Mouse (Mus musculus) heart, postnatal 0 days (tissue): ENCODE measurements at regions not wholly inside any gene's neighbourhood (a gene's known extent, or its start where the extent isn't known, plus 50 kb on each side); places are given as distances from the start of the nearest gene placed in this dataset.
A peak's percentile ranks its signal among the peaks of the same experiment; 100 is the strongest.

Experiments
- ATAC-seq: fragments of 200-750 bp; cut with Nextera tagmentation; 2 replicates; pipeline ENCODE4 v1.8.0; 2017; ENCODE audit warnings: low read depth, moderate number of reproducible peaks, moderate library complexity; ENCODE audit not compliant: insufficient read depth
- DNase-seq: peaks from one replicate; pipeline ENCODE4 v3.0.0-alpha.2; 2016; ENCODE audit warnings: low spot score
- H3K27ac ChIP-seq: fragments of 300-500 bp; sonication (generic); 2 replicates; pipeline ENCODE4 v1.5.1; 2014; ENCODE audit warnings: low read depth, mild to moderate bottlenecking
- H3K27me3 ChIP-seq: fragments of 300-500 bp; sonication (generic); 2 replicates; pipeline ENCODE4 v1.6.1; 2014; ENCODE audit warnings: low read length, mixed read lengths; ENCODE audit not compliant: control insufficient read depth, insufficient read depth
- H3K36me3 ChIP-seq: fragments of 300-500 bp; sonication (generic); replicated peaks from 2 replicates; pipeline ENCODE4 v1.6.1; 2014; ENCODE audit warnings: low read length, mixed read lengths; ENCODE audit not compliant: control insufficient read depth, insufficient read depth
- H3K4me1 ChIP-seq: fragments of 300-500 bp; sonication (generic); 2 replicates; pipeline ENCODE4 v1.6.1; 2014; ENCODE audit warnings: antibody characterized with exemption; ENCODE audit not compliant: control insufficient read depth, insufficient read depth
- H3K4me2 ChIP-seq: fragments of 300-500 bp; sonication (generic); 2 replicates; pipeline ENCODE4 v1.6.1; 2014; ENCODE audit warnings: low read depth, mild to moderate bottlenecking, low read length, moderate library complexity
- H3K4me3 ChIP-seq: fragments of 300-500 bp; sonication (generic); 2 replicates; pipeline ENCODE4 v1.5.1; 2014; ENCODE audit warnings: low read depth, low read length
- H3K9ac ChIP-seq: fragments of 300-500 bp; sonication (generic); replicated peaks from 2 replicates; pipeline ENCODE4 v1.6.1; 2014; ENCODE audit warnings: low read depth, low read length, mixed read lengths
- H3K9me3 ChIP-seq: fragments of 300-500 bp; sonication (generic); replicated peaks from 2 replicates; pipeline ENCODE4 v1.6.1; 2016; ENCODE audit warnings: low read length; ENCODE audit not compliant: control insufficient read depth
- CTCF ChIP-seq: IDR thresholded peaks from 2 replicates; pipeline ENCODE4 v1.5.1; 2016; ENCODE audit warnings: antibody characterized with exemption, control low read depth, low read depth
- EP300 ChIP-seq: IDR thresholded peaks from 2 replicates; pipeline ENCODE4 v1.6.1; 2016; ENCODE audit warnings: antibody characterized with exemption, low read depth
- WGBS: fragments of 180-500 bp; shearing (Covaris S2); extraction: QIAGEN DNeasy Blood & Tissue Kit; methylation state at CpG from one replicate; pipeline ENCODE4 v1.1.7; 2014; 5-methylcytosine and 5-hydroxymethylcytosine counted together

DNA sequence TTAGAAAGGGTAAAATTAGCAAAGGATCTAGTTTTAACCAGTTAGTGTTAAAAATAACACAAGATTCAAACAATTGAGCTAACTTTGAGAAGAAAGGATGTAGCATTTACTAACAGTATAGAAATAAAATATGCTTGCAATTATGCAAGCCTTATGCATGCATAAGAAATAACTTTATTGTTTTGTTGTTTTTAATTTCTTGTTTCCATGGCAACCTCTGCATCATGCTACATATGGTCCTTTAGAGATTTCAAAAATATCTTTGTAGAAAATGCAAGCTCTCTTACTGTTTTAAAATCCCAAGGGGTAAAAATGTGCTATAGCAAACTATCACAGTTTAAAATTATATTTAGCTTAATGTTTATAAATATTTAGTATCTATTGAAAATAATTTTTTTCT lies 395.0 kb upstream of the Spock3 start:
- H3K9ac ChIP-seq: no peak overlapping the region
- no peak overlapping the region for H3K4me3 ChIP-seq
- no peaks in the 10 kb centered on the region for H3K27me3 ChIP-seq
- H3K27ac ChIP-seq: no peak overlapping the region
- no peaks in the 10 kb centered on the region for H3K36me3 ChIP-seq
- H3K9me3 ChIP-seq: no peaks in the 10 kb centered on the region
- ATAC-seq (no peak), DNase-seq (no peak)
- TF ChIP-seq EP300 (no peak), CTCF (no peak)
- no peaks in the 10 kb centered on the region for H3K4me1 ChIP-seq
- no peak overlapping the region for H3K4me2 ChIP-seq

DNA sequence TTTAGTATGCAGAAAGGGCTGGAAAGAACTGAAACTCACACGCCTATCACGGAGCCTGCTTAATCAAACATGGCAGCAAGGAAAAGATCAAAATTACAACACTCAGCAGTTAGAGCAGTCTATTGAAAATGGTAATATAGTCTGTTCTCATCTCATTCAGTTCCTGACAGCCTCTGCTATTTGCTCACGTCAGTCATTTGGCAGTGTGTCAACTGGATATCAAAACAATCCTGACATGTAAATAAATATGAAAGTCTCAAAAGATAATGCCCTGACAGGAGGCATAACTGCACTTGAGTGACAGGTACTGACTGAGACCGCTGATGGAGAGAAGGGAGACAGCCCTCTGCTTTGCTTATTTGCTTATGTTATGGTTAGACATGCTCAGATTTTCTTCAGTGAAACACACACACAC lies 375.0 kb upstream of the Spock3 start:
- Histone ChIP-seq H3K9ac (no peak overlapping the region), H3K27ac (no peak overlapping the region), H3K9me3 (no peaks in the 10 kb centered on the region), H3K4me1 (no peaks in the 10 kb centered on the region), H3K27me3 (no peaks in the 10 kb centered on the region), H3K36me3 (no peaks in the 10 kb centered on the region), H3K4me3 (no peak overlapping the region), H3K4me2 (no peak overlapping the region)
- ATAC-seq (no peak), DNase-seq (no peak)
- 61% methylated on average over 4 of the region's 4 CpGs for WGBS
- TF ChIP-seq CTCF (no peak), EP300 (no peak)

DNA sequence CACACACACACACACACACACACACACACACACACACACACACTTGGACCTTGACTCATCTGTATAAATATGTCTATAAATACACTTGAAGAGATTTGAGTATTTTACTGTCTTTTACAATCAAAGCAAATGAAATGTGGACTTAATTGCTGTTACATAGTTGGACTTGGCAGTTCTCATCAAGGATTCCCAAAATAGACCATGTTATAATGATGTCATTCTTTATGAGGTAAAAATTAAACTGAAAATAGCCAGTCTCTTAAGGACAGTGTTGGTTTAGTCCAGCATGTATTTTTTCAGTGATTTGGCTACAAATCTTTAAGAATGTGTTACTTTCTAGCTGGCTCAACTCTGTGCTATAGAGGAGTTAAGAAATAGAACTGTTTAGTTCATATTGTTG lies 351.5 kb upstream of the Spock3 start:
- Histone ChIP-seq H3K27ac (no peak overlapping the region), H3K36me3 (no peaks in the 10 kb centered on the region), H3K4me2 (no peak overlapping the region), H3K4me3 (no peak overlapping the region), H3K27me3 (no peaks in the 10 kb centered on the region), H3K4me1 (no peaks in the 10 kb centered on the region), H3K9me3 (no peaks in the 10 kb centered on the region), H3K9ac (no peak overlapping the region)
- peak; percentile 57 for DNase-seq
- no peak for TF ChIP-seq CTCF
- no peak for TF ChIP-seq EP300
- peak; percentile 60; the same call in 1 of the 2 replicates for ATAC-seq

DNA sequence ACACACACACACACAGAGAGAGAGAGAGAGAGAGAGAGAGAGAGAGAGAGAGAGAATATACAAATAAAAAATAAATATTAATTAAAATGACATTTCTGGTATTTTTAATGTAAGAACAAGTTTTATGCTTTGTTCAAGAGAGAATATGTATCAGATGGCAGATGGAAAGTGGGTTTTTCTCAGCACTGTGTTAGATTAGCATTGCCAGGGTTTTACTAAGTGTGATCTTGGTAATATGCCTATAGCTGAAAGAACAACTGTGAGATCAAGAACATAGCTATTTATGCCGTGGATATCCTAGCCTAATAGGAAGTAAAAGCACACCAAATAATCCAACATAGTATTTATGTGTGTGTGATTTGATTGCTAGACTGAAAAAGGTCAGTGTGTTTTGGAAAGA lies 344.7 kb upstream of the Spock3 start:
- Histone ChIP-seq H3K9ac (no peak overlapping the region), H3K27ac (no peak overlapping the region), H3K4me2 (no peak overlapping the region), H3K36me3 (no peaks in the 10 kb centered on the region), H3K9me3 (no peaks in the 10 kb centered on the region), H3K4me3 (no peak overlapping the region), H3K27me3 (no peaks in the 10 kb centered on the region), H3K4me1 (no peaks in the 10 kb centered on the region)
- DNase-seq: no peak
- no peak for TF ChIP-seq EP300
- no peak for TF ChIP-seq CTCF
- ATAC-seq: no peak
- WGBS: 54% methylated on average over 1 of the region's 1 CpGs

DNA sequence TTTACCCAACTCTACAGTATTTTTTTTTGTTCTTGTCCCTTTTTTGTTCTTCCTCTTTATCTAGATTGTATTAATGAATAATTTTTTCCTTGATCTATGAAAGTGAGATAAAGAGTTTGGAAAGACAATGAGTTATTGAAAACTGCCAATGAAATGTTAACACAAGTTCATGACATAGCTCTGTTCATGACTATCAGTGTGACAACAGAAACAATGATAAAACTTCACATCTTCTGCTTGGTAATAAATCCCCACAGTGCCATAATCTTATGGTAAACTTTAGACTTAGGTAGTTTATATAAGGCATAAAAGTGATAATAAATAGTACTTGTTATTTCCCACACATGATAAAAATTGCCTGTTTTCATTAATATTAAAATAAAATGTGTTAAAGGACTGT lies 330.8 kb upstream of the Spock3 start:
- Histone ChIP-seq H3K4me2 (no peak overlapping the region), H3K4me1 (no peaks in the 10 kb centered on the region), H3K27me3 (no peaks in the 10 kb centered on the region), H3K36me3 (no peaks in the 10 kb centered on the region), H3K4me3 (no peak overlapping the region), H3K9ac (no peak overlapping the region), H3K9me3 (no peaks in the 10 kb centered on the region), H3K27ac (no peak overlapping the region)
- DNase-seq (no peak), ATAC-seq (no peak)
- no peak for TF ChIP-seq CTCF
- no peak for TF ChIP-seq EP300

DNA sequence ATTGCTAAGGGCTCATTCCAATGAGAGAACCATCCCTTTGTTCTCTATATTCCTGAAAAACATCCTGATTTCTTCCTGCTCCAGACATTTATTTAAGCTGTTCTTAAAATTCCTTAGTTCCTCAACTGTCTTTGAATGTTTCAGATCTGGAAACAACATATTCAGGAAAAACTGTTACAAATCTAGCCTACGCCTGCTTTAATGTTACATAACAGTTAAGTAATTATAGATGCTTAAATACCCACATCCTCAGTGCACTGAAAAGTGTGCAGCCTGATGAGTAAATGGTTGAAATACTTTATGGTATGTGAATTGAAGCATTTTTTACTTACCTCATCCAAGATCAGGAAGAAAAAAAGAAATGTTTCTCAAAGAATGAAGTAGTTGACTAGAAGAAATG lies 329.6 kb upstream of the Spock3 start:
- TF ChIP-seq CTCF: no peak
- TF ChIP-seq EP300: no peak
- Histone ChIP-seq H3K36me3 (no peaks in the 10 kb centered on the region), H3K9ac (no peak overlapping the region), H3K4me1 (no peaks in the 10 kb centered on the region), H3K4me2 (no peak overlapping the region), H3K4me3 (no peak overlapping the region), H3K27ac (no peak overlapping the region), H3K9me3 (no peaks in the 10 kb centered on the region), H3K27me3 (no peaks in the 10 kb centered on the region)
- WGBS: 78% methylated on average over 1 of the region's 1 CpGs
- DNase-seq: no peak
- ATAC-seq: no peak
